Mouse (Mus musculus): ENCODE measurements around the gene Bysl.
"Not testable (repeated sequence)": the region's sequence is repeated elsewhere in the genome, so short reads cannot be mapped to it uniquely, and the experiment has no call there.

Gene Bysl

DNA sequence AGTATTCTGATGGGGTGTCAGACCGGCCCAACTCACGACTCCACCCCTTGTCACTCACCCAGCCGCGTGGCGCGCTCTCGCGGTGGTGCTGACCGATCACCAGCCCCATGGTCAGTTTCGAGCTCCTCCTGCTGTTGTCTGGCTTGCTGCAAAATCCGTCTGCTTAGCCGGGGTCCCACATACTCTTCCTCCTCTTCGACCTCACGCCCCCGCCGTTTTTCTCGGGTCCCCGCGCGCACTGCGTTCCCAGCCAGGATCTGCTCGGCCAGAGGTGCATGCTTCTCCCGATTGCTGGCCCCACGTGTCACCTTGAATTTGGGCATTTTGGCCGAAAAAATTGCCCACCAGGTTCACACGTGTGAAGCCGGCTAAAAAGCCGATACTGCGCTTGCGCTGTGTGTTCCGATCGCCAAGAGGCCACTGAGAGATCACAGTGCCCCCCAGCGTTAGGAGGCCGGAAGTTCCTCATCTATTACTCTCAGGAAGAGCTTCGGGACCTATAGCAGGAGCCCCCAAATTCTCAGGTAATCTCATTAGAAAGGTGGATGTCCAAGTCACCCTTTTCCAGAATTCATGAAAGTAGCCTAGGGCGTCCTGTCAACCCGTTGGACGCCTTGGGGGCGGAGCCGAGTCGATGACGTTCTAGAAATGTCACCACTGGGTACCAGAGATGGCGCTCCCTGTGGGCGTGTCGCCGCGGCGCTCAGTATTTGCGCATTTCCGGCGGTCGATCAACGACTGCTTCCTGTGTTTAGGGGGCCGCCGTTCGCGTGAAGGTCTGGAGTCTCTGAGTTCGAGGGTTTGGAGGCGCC, at the start of gene Bysl, which contains the start of the genes Med20 and Gm20517:
Gene Bysl (minus strand): TSS at position 644 of the 812 bp plus-strand sequence.
Gene Med20 (plus strand): TSS at position 734 of the 812 bp plus-strand sequence.
Gene Gm20517 (plus strand): TSS at position 741 of the 812 bp plus-strand sequence.
- DNase-seq (ENCODE audit: low read depth, low spot score), result peak; percentile 98

DNA sequence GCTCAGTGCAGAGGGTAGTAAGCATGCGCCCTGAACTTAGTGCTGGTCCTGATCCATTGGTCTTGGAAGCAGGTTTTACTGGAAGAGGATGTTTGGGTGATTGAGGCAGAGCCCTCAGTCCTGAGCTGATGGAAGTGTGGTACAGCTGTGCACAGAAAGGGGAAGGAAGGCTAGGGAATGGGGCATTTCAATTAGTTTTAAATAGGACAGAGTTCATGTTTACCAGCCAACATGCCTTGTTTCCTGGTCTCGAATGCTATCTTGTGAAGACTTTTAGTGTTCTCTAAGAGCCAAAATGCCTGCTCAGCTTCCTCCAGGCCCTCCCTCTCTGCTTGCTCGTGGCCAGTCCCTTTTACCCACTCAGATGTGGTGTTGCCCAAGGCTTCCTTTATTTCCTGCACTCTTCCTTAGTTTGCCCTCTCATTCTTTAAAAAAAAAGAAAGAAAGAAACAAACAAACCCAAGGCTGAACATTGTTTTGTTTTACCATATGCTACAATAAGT, 47.5 kb upstream of the Bysl start:
- DNase-seq (ENCODE audit: low read depth, low spot score), result no peak

DNA sequence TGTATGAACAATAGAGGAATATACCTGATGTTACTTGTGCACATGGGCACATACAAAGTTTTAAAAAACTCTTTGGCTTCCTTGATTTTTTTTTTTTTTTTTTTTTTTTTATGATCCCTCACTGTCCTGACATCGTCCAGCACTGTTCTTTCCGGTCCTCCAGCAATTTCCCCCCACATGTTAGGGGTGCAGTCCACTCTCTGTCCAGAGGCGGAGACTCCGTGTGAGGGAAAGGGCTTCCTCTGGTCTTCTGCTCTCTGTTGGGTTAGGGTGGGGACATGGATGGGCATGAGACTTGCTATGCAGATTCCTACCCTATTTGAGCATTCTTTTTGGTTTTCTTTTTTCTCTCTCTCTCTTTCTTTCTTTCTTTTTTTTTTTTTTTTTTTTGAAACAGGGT, 46.6 kb upstream of the Bysl start:
- no peak for DNase-seq (ENCODE audit: low read depth, low spot score)

DNA sequence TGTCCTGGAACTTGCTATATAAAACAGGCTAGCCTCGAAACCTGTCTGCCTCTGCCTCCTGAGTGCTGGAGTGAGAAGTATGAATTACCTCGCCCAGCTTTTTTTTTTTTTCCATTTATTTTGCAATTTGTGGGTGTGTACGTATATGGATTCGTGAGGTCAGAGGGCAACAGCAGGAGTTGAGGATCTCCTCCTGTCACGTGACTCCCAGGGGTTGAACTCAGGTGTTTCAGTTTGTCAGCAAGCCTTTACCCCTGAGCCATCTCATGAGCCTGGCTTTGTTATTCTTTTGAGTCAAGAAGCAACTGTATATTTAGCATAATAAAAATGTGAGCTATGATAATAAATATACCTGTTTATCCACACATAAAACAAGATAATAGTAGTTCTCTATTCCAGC, 44.4 kb upstream of the Bysl start:
- no peak for DNase-seq (ENCODE audit: low read depth, low spot score)

DNA sequence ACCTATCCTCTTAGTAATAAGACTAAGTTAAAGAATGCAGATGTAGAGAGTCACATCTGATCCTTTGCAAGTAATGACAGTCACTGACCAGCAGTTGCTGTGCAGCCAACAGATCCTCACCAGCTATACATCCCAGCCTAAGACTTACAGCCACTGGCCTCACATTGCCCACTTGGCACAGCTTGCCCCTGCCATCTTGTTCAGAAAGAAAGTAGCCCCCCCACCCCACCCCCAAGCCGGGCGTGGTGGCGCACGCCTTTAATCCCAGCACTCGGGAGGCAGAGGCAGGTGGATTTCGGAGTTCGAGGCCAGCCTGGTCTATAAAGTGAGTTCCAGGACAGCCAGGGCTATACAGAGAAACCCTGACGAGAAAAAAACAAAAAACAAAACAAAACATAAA, 43.1 kb upstream of the Bysl start:
- DNase-seq (ENCODE audit: low read depth, low spot score), result not testable (repeated sequence)

DNA sequence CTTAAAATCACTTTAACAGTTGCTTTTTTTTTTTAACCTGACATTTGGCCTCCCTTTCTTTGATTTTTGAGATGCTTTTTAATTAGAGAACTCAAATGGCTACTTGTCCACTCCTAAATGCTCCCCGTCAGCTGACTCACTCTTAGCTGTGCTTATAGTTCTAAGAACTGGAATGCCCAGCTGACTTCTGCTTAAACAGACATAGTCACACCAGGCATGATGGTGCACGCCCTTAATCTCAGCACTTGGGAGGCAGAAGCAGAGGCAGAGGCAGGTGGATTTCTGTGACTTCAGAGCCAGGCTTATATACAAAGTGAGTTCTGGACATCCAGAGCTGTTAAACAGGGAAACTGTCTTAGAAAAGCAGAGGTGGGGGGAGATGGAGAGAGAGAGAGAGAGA, 40.7 kb upstream of the Bysl start:
- DNase-seq (ENCODE audit: low read depth, low spot score), result no peak

DNA sequence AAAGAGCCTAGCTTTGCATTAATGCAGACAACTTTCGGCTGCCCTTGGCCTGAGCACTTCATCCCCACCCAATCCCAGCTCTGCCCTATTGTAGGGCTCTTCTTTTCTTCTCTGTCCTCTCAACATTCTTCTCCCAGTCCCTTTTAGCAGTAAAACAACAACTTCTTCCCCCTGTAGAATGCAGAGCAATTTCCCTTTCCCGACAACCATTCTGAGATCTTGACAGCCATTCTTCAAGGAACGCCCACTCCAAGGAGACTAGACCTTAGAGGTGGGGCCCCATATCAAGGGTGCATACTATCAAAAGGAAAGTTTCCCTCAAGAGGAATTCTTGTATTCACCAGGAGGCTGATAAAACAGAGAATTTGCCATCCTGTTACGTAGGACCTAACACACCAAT, 37.7 kb upstream of the Bysl start:
- no peak for DNase-seq (ENCODE audit: low read depth, low spot score)

DNA sequence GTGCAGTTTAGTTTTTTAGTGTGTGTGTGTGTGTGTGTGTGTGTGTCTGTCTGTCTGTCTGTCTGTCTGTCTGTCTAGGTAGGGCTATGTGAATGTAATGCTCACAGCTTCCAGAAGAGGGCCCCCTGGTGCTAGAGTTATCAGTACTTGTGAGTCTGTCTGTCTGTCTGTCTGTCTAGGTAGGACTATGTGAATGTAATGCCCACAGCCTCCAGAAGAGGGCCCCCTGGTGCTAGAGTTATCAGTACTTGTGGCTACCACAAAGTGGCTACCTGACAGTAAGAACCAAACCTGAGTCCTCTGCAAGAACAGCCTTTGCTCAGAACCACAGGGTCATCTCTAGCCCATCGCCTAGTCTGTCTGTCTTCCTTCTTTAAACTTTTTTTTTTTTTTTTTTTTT, 35.4 kb upstream of the Bysl start:
- DNase-seq (ENCODE audit: low read depth, low spot score), result peak; percentile 89

DNA sequence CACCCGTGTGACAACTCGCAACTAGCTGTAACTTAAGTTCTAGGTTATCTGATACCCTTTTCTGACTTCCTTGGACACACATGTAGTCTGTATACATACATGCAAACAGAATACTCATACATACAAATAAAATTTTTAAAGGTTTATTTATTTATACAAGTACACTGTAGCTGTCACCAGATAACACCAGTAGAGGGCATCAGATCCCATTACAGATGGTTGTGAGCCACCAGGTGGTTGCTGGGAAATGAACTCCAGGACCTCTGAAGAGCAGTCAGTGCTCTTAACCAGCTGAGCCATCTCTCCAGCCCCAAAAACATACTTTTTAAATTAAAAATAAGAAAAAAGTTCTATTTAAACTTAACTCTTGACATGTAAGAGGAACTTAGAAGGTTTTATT, 31.7 kb upstream of the Bysl start:
- peak; percentile 53 for DNase-seq (ENCODE audit: low read depth, low spot score)

DNA sequence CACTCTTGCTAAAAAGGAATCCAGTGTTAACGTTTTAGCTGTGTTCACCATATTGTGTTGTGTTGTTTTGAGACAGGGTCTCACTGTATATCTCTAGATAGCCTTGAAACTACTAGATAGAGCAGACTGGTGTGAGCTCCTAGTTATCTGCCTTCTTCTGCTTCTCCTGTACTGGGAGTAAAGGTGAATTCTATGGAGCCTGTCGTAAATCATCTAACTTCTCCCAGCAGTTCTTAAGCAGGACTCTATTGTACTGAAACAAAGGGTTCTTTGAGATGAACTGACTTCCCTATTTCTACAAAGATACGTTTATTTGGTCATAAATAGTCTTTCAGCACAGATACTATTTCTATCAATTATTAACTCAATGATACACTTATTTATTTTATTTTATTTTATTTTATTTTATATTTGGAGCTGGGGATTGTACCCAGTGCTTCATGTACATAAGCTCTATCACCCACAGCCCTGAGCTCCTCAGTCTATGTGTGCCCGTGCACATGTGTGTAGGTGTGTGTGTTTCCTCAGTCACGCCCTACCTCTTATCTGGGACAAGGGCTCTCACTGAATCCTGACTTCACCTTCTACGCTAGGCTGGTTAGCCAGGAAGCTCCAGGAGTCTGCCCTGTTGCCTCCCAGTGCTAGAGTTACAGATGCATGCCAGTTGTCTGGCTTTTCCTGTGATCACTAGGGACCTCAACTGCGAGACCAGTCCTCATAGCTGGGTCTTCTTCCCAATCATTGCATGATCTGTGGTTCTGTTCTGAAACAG, 22.9 kb upstream of the Bysl start:
- no peak for DNase-seq (ENCODE audit: low read depth, low spot score)

DNA sequence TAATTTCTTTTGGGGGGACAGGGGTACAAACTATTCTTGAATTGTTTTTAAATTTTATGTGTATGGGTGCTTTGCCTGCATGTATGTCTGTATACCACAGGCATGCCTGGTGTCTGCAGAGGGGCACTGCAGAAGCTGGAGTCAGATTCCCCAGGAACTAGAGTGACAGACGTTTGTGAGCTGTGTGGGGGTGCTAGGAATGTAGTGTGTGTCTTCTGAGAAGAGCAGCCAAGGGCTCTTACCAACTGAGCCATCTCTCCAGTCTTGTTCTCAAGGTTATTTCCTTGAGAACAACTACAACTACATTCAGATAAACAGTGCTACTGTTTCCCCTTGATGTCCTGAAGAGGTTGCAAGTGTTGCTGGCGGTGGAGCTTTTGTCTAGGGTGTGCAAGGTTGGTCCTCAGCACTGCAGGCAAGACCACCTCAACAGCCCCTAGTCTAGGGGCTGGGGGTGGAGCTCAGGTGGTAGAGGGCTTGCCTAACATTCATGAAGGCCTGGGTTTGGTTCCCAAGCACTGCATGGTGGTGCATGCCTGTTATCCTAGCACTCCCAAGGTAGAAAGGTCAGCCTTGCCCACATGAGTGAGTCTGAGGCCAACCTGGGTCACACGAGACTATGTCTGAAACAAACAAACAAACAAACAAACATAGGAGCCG, 21.0 kb upstream of the Bysl start:
- no peak for DNase-seq (ENCODE audit: low read depth, low spot score)

DNA sequence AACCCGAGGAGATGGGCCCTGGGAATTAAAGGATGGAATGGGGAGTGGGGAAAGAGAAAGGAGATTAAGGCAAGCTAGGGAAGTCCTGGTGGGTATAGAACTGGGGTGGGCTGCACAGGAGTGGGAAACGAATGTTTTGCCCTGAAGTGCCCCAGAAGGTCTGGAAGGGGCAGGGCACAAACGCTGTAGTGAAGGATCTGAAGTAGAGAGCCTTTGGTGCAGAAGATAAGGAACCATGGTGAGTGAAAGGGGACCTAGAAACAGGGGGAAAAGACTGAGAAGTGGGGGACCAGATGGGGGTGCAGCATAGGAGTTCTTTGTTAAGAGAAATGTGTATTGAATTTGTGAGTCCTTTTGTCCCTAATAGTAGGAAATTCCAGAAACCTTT, 19.4 kb upstream of the Bysl start, which contains the start of gene Usp49:
Gene Usp49 (plus strand): TSS at position 13 of the 388 bp plus-strand sequence.
- DNase-seq (ENCODE audit: low read depth, low spot score), result peak; percentile 14

DNA sequence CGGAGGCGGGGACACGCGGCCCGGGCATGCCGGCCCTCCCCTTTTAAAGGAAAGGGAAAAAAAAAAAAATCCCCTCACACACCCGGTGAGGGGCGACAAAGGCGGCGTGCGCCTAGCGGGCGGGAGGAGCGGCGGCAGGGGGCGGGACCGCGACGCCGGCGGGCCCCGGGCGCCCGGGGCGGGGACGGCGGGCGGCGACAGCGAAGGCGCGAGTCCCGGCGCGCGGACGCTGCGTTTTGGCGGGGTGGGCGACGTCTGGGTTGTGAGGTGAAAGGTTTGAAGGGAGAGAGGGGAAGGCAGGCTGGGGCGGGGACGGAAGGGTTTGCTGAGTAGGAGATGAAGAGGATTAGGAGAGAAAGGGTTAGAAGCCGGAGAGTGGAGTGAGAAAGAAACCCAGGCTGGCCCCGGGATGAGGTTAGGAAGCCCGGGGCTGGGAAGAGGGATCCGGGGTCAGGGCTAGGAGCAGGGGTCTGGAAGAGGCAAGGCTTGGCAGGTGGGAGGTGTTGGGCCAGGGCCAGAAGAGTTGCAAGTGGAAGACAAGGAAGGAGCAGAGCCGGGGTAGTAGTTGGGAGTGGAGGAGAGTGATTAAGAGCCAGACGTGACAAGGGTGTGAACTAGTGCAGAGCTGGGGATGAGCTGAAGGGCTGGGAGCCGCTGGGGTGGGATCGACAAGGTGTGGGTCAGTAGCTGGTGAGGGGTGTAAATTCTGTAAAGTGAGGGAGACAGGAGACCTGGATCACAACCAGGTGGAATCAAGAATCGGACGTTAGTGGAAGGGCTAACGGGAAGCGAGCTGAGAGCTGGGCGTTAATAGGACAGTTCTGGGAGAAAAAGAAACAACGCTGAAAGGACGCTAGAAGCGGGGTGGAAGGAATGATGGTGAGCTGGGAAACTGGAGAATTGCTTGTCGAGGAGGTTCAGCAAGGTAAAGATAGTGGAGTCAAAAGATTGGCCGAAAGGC, 18.7 kb upstream of the Bysl start:
- DNase-seq (ENCODE audit: low read depth, low spot score), result peak; percentile 61

DNA sequence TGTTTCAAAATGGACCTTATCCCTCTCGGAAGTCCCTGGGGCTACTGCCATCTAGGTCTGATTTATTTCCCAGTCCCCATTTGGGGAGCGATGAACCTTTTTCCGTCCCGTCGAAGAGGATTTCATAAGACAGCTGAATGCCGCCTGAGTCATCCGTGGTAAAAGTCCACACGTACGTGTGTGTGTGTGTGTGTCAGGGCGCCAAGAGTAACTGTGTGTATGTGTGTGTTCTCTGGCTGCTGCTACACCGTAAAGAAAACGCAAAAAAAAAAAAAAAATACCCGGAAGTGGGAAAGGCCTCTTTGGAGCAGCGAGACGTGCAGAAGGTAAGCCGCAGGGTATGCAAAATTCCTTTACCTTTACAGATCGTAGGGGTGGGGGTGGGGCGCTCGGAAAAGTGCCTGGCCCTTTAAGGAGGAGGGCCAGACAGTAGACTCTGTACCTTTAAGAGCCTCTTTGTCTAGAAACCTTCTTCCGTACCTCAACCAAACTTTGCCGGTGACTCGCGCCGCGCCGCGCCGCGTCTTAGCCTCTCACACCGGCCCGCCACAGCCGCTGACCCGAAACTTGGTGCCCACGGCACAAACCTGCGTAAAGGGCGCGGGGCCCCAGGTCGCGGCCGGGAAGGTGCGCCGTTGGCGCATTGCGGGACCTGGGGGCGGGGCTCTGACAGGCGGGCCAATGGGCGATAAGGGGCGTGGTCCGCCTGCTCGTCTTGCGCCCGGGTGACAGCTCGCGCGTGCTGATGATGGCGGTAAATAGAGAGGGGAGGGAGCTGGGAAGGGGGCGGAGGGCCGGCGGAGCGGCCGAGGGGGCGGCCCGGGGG, 17.8 kb upstream of the Bysl start:
- peak; percentile 99 for DNase-seq (ENCODE audit: low read depth, low spot score)

DNA sequence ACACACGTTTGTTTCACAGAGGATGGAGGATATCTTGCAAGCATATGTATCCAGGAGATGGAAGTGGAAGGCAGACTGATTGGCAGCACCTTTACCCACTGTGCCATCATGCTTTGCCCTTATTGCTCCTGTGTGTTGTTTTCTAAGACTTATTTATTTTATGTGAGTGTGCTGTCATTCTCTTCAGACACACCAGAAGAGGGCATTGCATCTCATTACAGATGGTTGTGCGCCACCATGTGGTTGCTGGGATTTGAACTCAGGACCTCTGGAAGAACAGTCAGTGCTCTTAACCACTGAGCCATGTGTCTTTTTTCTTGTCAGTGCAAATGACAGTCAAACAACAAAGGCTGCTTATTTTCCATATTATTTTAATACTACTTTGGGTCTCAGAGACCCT, 16.5 kb upstream of the Bysl start:
- DNase-seq (ENCODE audit: low read depth, low spot score), result peak; percentile 49

DNA sequence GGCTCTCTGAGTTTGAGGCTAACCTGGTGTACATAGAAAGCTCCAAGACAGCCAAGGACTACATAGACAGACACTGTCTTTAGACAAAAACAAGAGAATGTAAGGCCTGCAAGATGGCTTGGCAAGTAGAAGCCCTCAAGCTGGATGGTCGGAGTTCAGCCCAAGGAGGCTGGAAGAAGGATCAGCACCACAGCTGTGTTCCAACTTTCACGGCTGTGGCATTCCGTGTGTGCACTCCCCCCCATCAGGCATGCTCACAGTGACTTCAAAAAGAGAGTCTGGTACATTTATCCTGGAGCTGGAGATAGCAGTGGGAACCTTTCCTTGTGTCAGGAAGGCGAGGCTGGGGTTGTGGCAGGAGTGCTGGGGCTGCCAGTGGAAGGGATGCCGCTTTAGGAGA, 14.7 kb upstream of the Bysl start:
- no peak for DNase-seq (ENCODE audit: low read depth, low spot score)

DNA sequence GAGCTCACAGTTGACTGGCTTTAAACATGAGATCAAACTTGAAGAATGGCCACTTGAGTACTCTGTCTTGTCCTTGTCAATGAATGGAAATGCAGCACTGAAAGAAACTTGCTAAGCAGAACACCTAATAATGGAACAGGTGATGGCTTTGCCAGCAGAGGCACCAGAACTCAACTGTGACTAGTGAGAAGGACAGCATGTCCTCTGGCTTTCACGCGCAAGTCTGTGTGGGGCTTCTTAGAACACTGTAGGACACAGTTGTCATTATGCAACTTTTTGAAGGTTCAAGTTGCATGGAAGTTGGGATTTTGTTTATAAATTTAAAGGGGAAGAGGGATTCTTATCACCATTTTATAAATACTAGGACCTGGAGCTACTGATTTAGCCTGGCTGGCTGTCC, 13.8 kb upstream of the Bysl start:
- no peak for DNase-seq (ENCODE audit: low read depth, low spot score)

DNA sequence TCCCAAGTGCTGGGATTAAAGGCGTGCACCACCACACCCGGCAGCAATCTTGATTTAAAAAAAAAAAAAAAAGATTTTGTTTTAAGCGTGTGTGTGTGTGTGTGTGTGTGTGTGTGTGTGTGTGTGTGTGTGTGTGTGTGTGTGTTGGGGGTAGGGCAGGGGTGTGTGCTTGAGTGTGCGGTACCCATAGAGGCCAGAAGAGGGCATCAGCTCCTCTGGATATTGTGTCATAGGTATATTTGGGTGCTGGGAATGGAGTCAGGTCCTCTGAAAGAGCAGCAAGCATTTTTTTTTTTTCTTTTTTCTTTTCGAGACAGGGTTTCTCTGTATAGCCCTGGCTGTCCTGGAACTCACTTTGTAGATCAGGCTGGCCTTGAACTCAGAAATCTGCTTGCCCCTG, 13.3 kb upstream of the Bysl start:
- DNase-seq (ENCODE audit: low read depth, low spot score), result not testable (repeated sequence)

DNA sequence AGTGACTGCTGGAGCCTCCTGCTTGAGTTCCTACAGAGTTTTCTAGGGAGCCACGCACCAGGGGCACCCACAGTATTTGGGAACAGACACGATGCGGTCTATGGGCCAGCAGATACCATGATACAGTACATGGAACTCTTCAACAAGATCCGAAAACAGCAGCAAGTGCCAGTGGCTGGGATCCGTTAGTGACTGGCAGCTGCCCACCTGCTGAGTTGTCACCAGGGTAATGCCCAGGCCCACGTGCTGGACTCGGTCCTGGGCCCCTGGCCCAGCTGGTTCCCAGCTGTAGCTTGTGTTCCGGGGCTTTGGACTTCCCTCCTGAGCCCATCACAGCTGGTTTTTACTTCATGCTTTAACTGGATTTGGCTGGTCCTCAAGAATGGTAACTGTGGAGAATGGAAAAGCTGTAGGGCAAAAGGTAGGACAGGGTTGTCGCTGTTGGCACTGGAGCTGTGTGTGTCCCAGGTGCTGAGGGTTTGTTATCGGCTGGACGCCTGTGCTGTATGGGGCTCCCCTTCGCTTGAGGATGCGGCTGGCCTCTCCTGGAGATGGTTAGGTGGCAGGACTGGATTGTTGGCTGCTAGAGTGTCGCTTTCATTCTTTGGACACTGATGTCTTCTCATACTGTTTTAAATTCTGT, 11.7 kb upstream of the Bysl start:
- no peak for DNase-seq (ENCODE audit: low read depth, low spot score)
